Mouse (Mus musculus): Measurements from ENCODE around the gene Sco1.

- TF ChIP-seq CTCF (conservative IDR thresholded peaks at IDR 0.05 in 1 of 2, IDR thresholded peaks at IDR 0.05 in 1 of 2; ENCODE audit: low read depth in 2 of 2, low read length in 2 of 2), result no peak
- TF ChIP-seq EP300 (IDR thresholded peaks at IDR 0.05; ENCODE audit: low read length), result no peak
Observed at GRCm38 (mm10) chr11:67114261-67114660, 61.8 kb downstream of the Sco1 start.
